Mouse (Mus musculus): ENCODE measurements at regions not wholly inside any gene's neighbourhood (a gene's known extent, or its start where the extent isn't known, plus 50 kb on each side); places are given as distances from the start of the nearest gene placed in this dataset.

DNA sequence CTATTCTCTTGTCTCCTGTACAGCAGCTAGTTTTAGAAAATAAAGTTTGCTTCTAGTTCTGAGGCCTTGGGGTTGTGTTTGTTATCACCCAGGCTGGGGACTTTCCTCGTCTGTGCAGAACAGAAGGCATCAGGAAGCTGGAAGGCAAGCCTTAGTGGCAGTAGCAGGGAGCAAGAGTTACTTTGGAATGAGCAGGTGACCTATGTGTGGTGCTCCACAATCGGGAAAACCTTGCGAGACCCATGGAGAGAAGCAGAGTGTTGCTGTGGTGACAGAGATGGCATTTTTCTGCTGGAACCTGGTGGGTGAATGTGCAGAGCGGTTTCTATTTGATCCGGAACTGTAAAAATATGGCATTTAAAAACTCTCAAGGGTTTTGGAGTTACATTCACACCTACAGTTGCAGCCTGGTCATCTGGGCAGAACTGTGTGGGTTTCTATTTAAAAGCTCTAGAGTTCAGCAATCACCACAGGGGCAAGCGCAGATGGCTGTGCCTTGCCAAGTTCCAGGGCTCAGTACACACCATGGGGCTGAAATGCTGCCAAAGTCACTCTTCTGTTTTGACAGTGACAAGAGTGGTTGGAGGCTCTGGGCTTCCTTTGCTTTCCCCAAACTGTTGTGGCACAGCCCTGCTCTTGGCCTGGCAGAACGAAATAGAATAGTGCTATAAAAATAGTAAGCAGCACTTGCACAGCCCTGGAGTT is 195.7 kb downstream of the Stk31 start:
- DNase-seq (ENCODE audit: low spot score) (no peak), ATAC-seq (no peak)
- H3K4me1 ChIP-seq (ENCODE audit: insufficient read depth, low read depth, low read length), result no peaks in the 10 kb centered on the region
- H3K27ac ChIP-seq (ENCODE audit: low read length), result no peak overlapping the region
- TF ChIP-seq EP300 (IDR thresholded peaks at IDR 0.05), result no peak
- no peak for TF ChIP-seq CTCF (IDR thresholded peaks at IDR 0.05)
- H3K27me3 ChIP-seq (replicated peaks; ENCODE audit: insufficient read depth, low read length), result no peaks in the 10 kb centered on the region
- WGBS, result 67% methylated on average over 7 of the region's 7 CpGs
- H3K4me3 ChIP-seq (ENCODE audit: low read depth, low read length), result no peak overlapping the region
- H3K9me3 ChIP-seq (ENCODE audit: low read length), result no peaks in the 10 kb centered on the region
- no peaks in the 10 kb centered on the region for H3K36me3 ChIP-seq (ENCODE audit: insufficient read depth, low read length)
- H3K9ac ChIP-seq (replicated peaks; ENCODE audit: low read depth), result no peak overlapping the region
- H3K4me2 ChIP-seq (replicated peaks; ENCODE audit: low read depth, low read length), result no peak overlapping the region

DNA sequence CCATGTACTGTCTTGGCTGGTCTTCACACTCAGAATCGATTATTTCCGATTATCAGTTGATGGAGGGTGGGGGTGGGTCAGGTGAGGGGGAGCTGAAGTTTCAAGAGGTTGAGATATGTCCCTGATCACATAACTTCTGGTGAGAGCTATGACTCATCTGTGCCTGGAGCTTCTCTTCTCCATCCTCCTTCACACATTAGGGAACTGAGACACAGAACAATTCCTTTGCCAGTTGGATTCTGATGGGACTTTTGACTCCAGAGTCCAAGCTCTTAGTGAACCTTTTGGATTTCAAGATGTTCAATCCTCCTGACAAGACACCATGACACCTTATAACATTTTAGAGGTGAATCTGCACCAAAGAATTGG is 196.2 kb downstream of the Stk31 start:
- Histone ChIP-seq H3K9me3 (ENCODE audit: low read length) (no peaks in the 10 kb centered on the region), H3K9ac (replicated peaks; ENCODE audit: low read depth) (no peak overlapping the region), H3K4me2 (replicated peaks; ENCODE audit: low read depth, low read length) (no peak overlapping the region), H3K27ac (ENCODE audit: low read length) (no peak overlapping the region), H3K36me3 (ENCODE audit: insufficient read depth, low read length) (no peaks in the 10 kb centered on the region), H3K4me3 (ENCODE audit: low read depth, low read length) (no peak overlapping the region), H3K27me3 (replicated peaks; ENCODE audit: insufficient read depth, low read length) (no peaks in the 10 kb centered on the region), H3K4me1 (ENCODE audit: insufficient read depth, low read depth, low read length) (no peaks in the 10 kb centered on the region)
- no peak for ATAC-seq
- DNase-seq (ENCODE audit: low spot score), result no peak
- 92% methylated on average over 2 of the region's 2 CpGs for WGBS
- TF ChIP-seq CTCF (IDR thresholded peaks at IDR 0.05) (no peak), EP300 (IDR thresholded peaks at IDR 0.05) (no peak)

DNA sequence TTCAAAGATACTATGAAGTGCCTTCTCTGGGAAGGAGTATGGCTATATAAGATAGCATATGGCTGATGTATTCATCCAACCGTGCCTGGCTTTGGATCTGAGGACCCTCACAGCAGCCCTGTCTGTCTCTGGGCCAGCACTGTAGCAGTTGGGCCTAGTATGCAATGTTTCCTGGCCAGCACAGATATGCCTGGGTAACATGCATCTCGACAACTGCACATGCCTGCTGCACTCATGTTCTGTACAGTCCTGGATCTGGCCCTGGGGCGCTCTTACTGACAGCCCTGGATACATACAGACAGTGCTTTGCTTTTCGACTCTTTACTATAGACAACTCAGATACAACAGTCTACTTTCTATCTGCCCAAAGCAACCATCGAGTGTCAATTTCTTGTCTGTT is 197.3 kb downstream of the Stk31 start:
- Histone ChIP-seq H3K9ac (replicated peaks; ENCODE audit: low read depth) (no peak overlapping the region), H3K4me3 (ENCODE audit: low read depth, low read length) (no peak overlapping the region), H3K36me3 (ENCODE audit: insufficient read depth, low read length) (no peaks in the 10 kb centered on the region), H3K27me3 (replicated peaks; ENCODE audit: insufficient read depth, low read length) (no peaks in the 10 kb centered on the region), H3K9me3 (ENCODE audit: low read length) (no peaks in the 10 kb centered on the region), H3K4me2 (replicated peaks; ENCODE audit: low read depth, low read length) (no peak overlapping the region), H3K27ac (ENCODE audit: low read length) (no peak overlapping the region), H3K4me1 (ENCODE audit: insufficient read depth, low read depth, low read length) (no peaks in the 10 kb centered on the region)
- ATAC-seq (no peak), DNase-seq (ENCODE audit: low spot score) (no peak)
- TF ChIP-seq EP300 (IDR thresholded peaks at IDR 0.05) (no peak), CTCF (IDR thresholded peaks at IDR 0.05) (no peak)
- 86% methylated on average over 5 of the region's 5 CpGs for WGBS

DNA sequence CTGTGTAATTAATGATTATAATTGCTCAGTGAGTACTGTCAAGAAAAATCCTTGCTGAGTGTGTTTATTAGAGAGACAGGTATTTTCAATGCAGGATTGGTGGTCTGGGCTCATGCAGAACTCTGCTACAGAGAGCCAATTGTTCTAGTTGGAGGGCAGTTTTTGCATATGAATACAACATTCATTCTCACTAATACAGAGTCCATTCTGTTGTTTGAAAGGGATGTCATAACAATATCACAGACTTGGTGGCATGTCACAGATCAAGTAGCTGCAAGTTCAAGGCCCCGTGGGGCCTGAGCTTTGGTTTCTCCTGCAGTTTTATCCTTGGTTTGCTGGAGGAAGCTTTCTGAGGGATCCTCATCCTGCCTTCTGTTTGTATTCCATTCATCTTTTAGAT is 207.8 kb downstream of the Stk31 start:
- H3K36me3 ChIP-seq (ENCODE audit: insufficient read depth, low read length), result no peaks in the 10 kb centered on the region
- H3K9me3 ChIP-seq (ENCODE audit: low read length), result no peaks in the 10 kb centered on the region
- H3K4me3 ChIP-seq (ENCODE audit: low read depth, low read length), result no peak overlapping the region
- ATAC-seq (no peak), DNase-seq (ENCODE audit: low spot score) (no peak)
- H3K27me3 ChIP-seq (replicated peaks; ENCODE audit: insufficient read depth, low read length), result no peaks in the 10 kb centered on the region
- no peak overlapping the region for H3K9ac ChIP-seq (replicated peaks; ENCODE audit: low read depth)
- WGBS, result 28% methylated on average over 1 of the region's 1 CpGs
- H3K4me1 ChIP-seq (ENCODE audit: insufficient read depth, low read depth, low read length), result no peaks in the 10 kb centered on the region
- TF ChIP-seq EP300 (IDR thresholded peaks at IDR 0.05) (no peak), CTCF (IDR thresholded peaks at IDR 0.05) (no peak)
- H3K27ac ChIP-seq (ENCODE audit: low read length), result no peak overlapping the region
- no peak overlapping the region for H3K4me2 ChIP-seq (replicated peaks; ENCODE audit: low read depth, low read length)

DNA sequence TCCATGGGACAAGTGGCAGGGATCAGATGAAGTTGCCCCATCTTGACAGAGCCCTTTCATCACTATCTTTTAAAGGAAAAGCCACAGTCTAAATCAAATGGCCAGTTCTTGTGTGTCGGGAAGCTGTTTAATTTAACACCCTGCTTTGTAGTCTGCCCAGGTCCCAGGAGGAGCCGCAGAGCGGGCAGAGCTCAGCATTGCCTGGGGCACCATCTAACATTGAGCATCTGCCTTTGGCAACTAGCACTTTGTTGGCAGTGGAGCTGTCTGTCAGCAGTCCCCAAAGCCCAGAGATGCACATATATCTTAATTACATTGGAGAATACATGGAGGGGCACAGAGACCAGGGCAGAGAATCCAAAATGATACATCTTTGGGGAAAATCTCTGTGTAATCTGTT is 208.4 kb downstream of the Stk31 start:
- Histone ChIP-seq H3K9ac (replicated peaks; ENCODE audit: low read depth) (no peak overlapping the region), H3K27ac (ENCODE audit: low read length) (no peak overlapping the region), H3K4me2 (replicated peaks; ENCODE audit: low read depth, low read length) (no peak overlapping the region), H3K4me3 (ENCODE audit: low read depth, low read length) (no peak overlapping the region), H3K9me3 (ENCODE audit: low read length) (no peaks in the 10 kb centered on the region), H3K4me1 (ENCODE audit: insufficient read depth, low read depth, low read length) (no peaks in the 10 kb centered on the region), H3K36me3 (ENCODE audit: insufficient read depth, low read length) (no peaks in the 10 kb centered on the region), H3K27me3 (replicated peaks; ENCODE audit: insufficient read depth, low read length) (no peaks in the 10 kb centered on the region)
- DNase-seq (ENCODE audit: low spot score) (no peak), ATAC-seq (no peak)
- WGBS, result 80% methylated on average over 3 of the region's 3 CpGs
- TF ChIP-seq CTCF (IDR thresholded peaks at IDR 0.05) (no peak), EP300 (IDR thresholded peaks at IDR 0.05) (no peak)

DNA sequence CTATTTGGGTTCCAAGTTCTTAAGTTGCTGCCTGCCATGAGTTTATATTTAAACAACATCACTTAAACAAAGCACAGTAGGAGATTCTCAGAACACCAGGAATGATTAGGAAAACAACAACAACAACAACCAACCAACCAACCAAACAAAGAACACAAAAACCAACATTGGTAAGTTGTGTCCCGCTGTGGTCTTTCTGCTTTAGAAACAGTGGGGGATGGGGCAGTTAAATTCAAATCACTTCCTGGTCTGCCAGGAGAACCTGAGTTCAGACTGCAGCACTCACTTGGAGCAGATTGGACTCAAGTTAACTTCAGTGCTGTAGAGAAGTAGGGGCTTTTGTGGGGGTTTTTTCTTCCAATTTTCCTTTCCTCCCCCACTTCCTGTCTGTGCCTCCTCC is 210.6 kb downstream of the Stk31 start:
- TF ChIP-seq EP300 (IDR thresholded peaks at IDR 0.05) (no peak), CTCF (IDR thresholded peaks at IDR 0.05) (no peak)
- Histone ChIP-seq H3K27ac (ENCODE audit: low read length) (no peak overlapping the region), H3K4me1 (ENCODE audit: insufficient read depth, low read depth, low read length) (no peaks in the 10 kb centered on the region), H3K4me3 (ENCODE audit: low read depth, low read length) (no peak overlapping the region), H3K9me3 (ENCODE audit: low read length) (no peaks in the 10 kb centered on the region), H3K9ac (replicated peaks; ENCODE audit: low read depth) (no peak overlapping the region), H3K36me3 (ENCODE audit: insufficient read depth, low read length) (no peaks in the 10 kb centered on the region), H3K4me2 (replicated peaks; ENCODE audit: low read depth, low read length) (no peak overlapping the region), H3K27me3 (replicated peaks; ENCODE audit: insufficient read depth, low read length) (no peaks in the 10 kb centered on the region)
- 0% methylated on average over 1 of the region's 1 CpGs for WGBS
- DNase-seq (ENCODE audit: low spot score), result no peak
- no peak for ATAC-seq

Measured in lung, postnatal 0 days (tissue).